Mouse (Mus musculus) hematopoietic multipotent progenitor cell, adult 10-12 weeks (in vitro differentiated cells): Measurements from ENCODE around the gene Man2a2. TPM values are rescaled to one million over a fixed set of nuclear protein-coding genes. Genes with fewer than 3 reads are reported as not detected.

ENCODE experiments used
- polyA plus RNA-seq: library from polyadenylated mRNA; stranded (reverse); fragments of >175 nt; gene quantifications from 2 replicates; pipeline ENCODE4 v1.2.3, GENCODE M21; 2012; ENCODE audit warnings: low replicate concordance

Gene Man2a2
- 81.8 and 121 TPM in 2 replicates for polyA plus RNA-seq

GRCm38 (mm10) chr7:80371041-80371751 is at the start of gene Man2a2:
TSS of gene Man2a2 (minus strand) at chr7:80371375.

GRCm38 (mm10) chr7:80405188-80405695 is 34.1 kb upstream of the Man2a2 start, which contains the start of gene Furin:
TSS of gene Furin (minus strand) at chr7:80405436.

GRCm38 (mm10) chr7:80387633-80388543 is 16.7 kb upstream of the Man2a2 start, which contains the start of gene Fes:
TSS of gene Fes (minus strand) at chr7:80387946.

GRCm38 (mm10) chr7:80342858-80343257 is 28.3 kb downstream of the Man2a2 start, which contains the start of gene Hddc3:
TSS of gene Hddc3 (plus strand) at chr7:80343104.

GRCm38 (mm10) chr7:80340793-80341192 is 30.4 kb downstream of the Man2a2 start, which contains the start of gene Unc45a:
TSS of gene Unc45a (minus strand) at chr7:80341005.

GRCm38 (mm10) chr7:80324043-80324815 is 46.9 kb downstream of the Man2a2 start, which contains the start of gene Rccd1:
TSS of gene Rccd1 (minus strand) at chr7:80324454.

Other genes starting within 250 kb of the Man2a2 start
- 37.1 and 63.3 TPM in 2 replicates for gene Sema4b, start 184.5 kb downstream of the Man2a2 start, polyA plus RNA-seq
- gene Cib1, start 138.6 kb downstream of the Man2a2 start, polyA plus RNA-seq: 47.8 and 50.0 TPM in 2 replicates
- 5.4 and 5.7 TPM in 2 replicates for gene Gdpgp1, start 138.5 kb downstream of the Man2a2 start, polyA plus RNA-seq
- 0.36 and 0.59 TPM in 2 replicates for gene Ttll13, start 125.0 kb downstream of the Man2a2 start, polyA plus RNA-seq
- gene Ngrn, start 110.2 kb downstream of the Man2a2 start, polyA plus RNA-seq: 34.1 and 46.5 TPM in 2 replicates
- gene Vps33b, start 101.7 kb downstream of the Man2a2 start, polyA plus RNA-seq: 4.3 and 5.5 TPM in 2 replicates
- gene Prc1, start 76.9 kb downstream of the Man2a2 start, polyA plus RNA-seq: 3.1 and 6.8 TPM in 2 replicates
- gene Rccd1, start 46.9 kb downstream of the Man2a2 start, polyA plus RNA-seq: 8.7 and 20.1 TPM in 2 replicates
- gene Unc45a, start 30.4 kb downstream of the Man2a2 start, polyA plus RNA-seq: 81.4 and 176 TPM in 2 replicates
- 3.7 and 20.8 TPM in 2 replicates for gene Hddc3, start 28.3 kb downstream of the Man2a2 start, polyA plus RNA-seq
- 128 and 133 TPM in 2 replicates for gene Fes, start 16.6 kb upstream of the Man2a2 start, polyA plus RNA-seq
- 77.1 and 176 TPM in 2 replicates for gene Furin, start 34.1 kb upstream of the Man2a2 start, polyA plus RNA-seq
- 4.4 and 19.5 TPM in 2 replicates for gene Blm, start 163.7 kb upstream of the Man2a2 start, polyA plus RNA-seq